Mouse (Mus musculus) neural tube, embryonic 13.5 days (tissue): ENCODE measurements around the gene Pard3. TPM values are rescaled to one million over a fixed set of nuclear protein-coding genes. Genes with fewer than 3 reads are reported as not detected.

Experiments
- ATAC-seq: fragments of 200-750 bp; cut with Nextera tagmentation; 2 replicates; pipeline ENCODE4 v1.8.0; 2017; ENCODE audit warnings: low read depth, mild to moderate bottlenecking, moderate TSS enrichment, moderate library complexity
- H3K27ac ChIP-seq: fragments of 300-500 bp; sonication (generic); replicated peaks from 2 replicates; pipeline ENCODE4 v1.5.1; 2015; ENCODE audit warnings: moderate library complexity, mild to moderate bottlenecking, inconsistent platforms
- H3K27me3 ChIP-seq: fragments of 300-500 bp; sonication (generic); 2 replicates; pipeline ENCODE4 v1.6.1; 2015; ENCODE audit warnings: mild to moderate bottlenecking, inconsistent platforms
- H3K36me3 ChIP-seq: fragments of 300-500 bp; sonication (generic); 2 replicates; pipeline ENCODE4 v1.6.1; 2015; ENCODE audit warnings: mild to moderate bottlenecking, inconsistent platforms
- H3K4me1 ChIP-seq: fragments of 300-500 bp; sonication (generic); replicated peaks from 2 replicates; pipeline ENCODE4 v1.6.1; 2015; ENCODE audit warnings: inconsistent platforms
- H3K4me2 ChIP-seq: fragments of 300-500 bp; sonication (generic); 2 replicates; pipeline ENCODE4 v1.6.1; 2015; ENCODE audit warnings: inconsistent platforms, mild to moderate bottlenecking, moderate library complexity
- H3K4me3 ChIP-seq: fragments of 300-500 bp; sonication (generic); 2 replicates; pipeline ENCODE4 v1.5.1; 2015; ENCODE audit warnings: mild to moderate bottlenecking, inconsistent platforms
- H3K9ac ChIP-seq: fragments of 300-500 bp; sonication (generic); 2 replicates; pipeline ENCODE4 v1.6.1; 2015; ENCODE audit warnings: moderate library complexity, mild to moderate bottlenecking, inconsistent platforms
- H3K9me3 ChIP-seq: fragments of 300-500 bp; sonication (generic); 2 replicates; pipeline ENCODE4 v1.6.1; 2016; ENCODE audit warnings: inconsistent platforms
- WGBS: fragments of 180-500 bp; shearing (Covaris S2); methylation state at CpG from one replicate; pipeline ENCODE4 v1.1.7; 2015; 5-methylcytosine and 5-hydroxymethylcytosine counted together
- polyA plus RNA-seq: library from polyadenylated mRNA; unstranded; fragments of >200 nt; fragmentation: Nextera tagmentation; extraction: Ambion mirVana; gene quantifications from 2 replicates; pipeline ENCODE4 v1.2.1, GENCODE M21; 2015

The Pard3 gene
- polyA plus RNA-seq, 1 experiment from 2014 or later, result 20.9 TPM

GRCm38 (mm10) chr8:127191387-127191786 lies 127.7 kb downstream of the Pard3 start:
- H3K9ac ChIP-seq, result peak overlapping the region; percentile 38
- H3K4me1 ChIP-seq, result peaks cover 66% of the 10 kb centered on the region
- H3K36me3 ChIP-seq, result no peaks in the 10 kb centered on the region
- ATAC-seq, result peak; percentile 62
- no peaks in the 10 kb centered on the region for H3K27me3 ChIP-seq
- no peak overlapping the region for H3K4me3 ChIP-seq
- H3K27ac ChIP-seq, result peak overlapping the region; percentile 81
- H3K9me3 ChIP-seq, result no peaks in the 10 kb centered on the region
- WGBS, result 25% methylated on average over 5 of the region's 5 CpGs
- no peak overlapping the region for H3K4me2 ChIP-seq

GRCm38 (mm10) chr8:127191824-127192223 lies 128.1 kb downstream of the Pard3 start:
- Histone ChIP-seq H3K27me3 (no peaks in the 10 kb centered on the region), H3K4me2 (no peak overlapping the region), H3K4me3 (no peak overlapping the region), H3K9ac (peak overlapping the region; percentile 38), H3K4me1 (peaks cover 67% of the 10 kb centered on the region), H3K9me3 (no peaks in the 10 kb centered on the region), H3K36me3 (no peaks in the 10 kb centered on the region), H3K27ac (peak overlapping the region; percentile 81)
- ATAC-seq, result 0 out of 2 replicates have a peak, but pooled peaks have one; percentile 11
- WGBS, result 20% methylated on average over 6 of the region's 6 CpGs

DNA sequence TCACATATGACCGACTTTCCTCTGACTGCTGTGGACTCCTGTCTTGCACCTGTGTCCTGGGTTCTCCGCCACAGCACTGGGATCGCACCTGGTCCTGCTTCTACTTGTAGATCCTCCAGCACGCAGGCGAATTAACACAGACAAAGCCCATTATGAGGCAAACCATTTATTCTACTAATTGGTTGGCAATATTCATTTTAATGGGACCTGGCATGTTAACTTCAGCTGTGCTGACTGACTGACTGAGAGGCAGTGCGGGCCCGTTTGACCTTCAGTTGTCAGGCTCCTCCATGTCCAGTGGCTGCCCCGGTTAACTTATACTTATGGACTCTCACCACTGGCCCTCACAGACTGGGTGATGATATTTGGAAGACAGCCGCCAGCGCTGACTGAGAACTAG lies 128.6 kb downstream of the Pard3 start:
- peaks cover 72% of the 10 kb centered on the region for H3K4me1 ChIP-seq

DNA sequence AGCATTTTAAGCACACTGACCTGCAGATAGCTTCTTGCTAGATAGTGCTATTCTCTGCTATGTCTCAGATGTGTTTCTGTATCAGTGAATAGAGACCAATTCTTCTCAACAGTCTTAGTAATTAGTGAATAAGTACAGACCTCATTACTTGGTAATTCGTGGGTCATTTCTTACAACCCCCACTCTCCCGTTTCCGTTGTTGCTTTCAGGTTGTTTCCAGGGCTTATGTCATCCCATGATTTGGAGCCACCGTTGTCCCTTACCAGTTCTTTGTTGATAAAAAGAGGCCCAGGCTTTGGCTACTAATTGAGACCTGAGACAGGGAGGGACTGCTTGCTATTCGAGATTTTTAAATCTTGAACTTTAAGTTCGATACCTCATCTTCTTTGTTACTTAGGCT lies 129.7 kb downstream of the Pard3 start:
- Histone ChIP-seq H3K4me3 (no peak overlapping the region), H3K4me1 (peaks cover 77% of the 10 kb centered on the region), H3K27ac (peak overlapping the region; percentile 81; the same call in 1 of the 2 replicates), H3K9ac (no peak overlapping the region), H3K36me3 (no peaks in the 10 kb centered on the region), H3K9me3 (no peaks in the 10 kb centered on the region), H3K4me2 (no peak overlapping the region), H3K27me3 (no peaks in the 10 kb centered on the region)
- 44% methylated on average over 6 of the region's 6 CpGs for WGBS
- no peak for ATAC-seq

More for the DNA sequence above, 128.6 kb downstream of the Pard3 start:
- Histone ChIP-seq H3K27ac (peak overlapping the region; percentile 81), H3K27me3 (no peaks in the 10 kb centered on the region), H3K4me2 (no peak overlapping the region), H3K4me3 (no peak overlapping the region), H3K36me3 (no peaks in the 10 kb centered on the region), H3K9ac (peak overlapping the region; percentile 31; the same call in 1 of the 2 replicates), H3K9me3 (no peaks in the 10 kb centered on the region)
- WGBS, result 54% methylated on average over 10 of the region's 10 CpGs
- 0 out of 2 replicates have a peak, but pooled peaks have one; percentile 34 for ATAC-seq

DNA sequence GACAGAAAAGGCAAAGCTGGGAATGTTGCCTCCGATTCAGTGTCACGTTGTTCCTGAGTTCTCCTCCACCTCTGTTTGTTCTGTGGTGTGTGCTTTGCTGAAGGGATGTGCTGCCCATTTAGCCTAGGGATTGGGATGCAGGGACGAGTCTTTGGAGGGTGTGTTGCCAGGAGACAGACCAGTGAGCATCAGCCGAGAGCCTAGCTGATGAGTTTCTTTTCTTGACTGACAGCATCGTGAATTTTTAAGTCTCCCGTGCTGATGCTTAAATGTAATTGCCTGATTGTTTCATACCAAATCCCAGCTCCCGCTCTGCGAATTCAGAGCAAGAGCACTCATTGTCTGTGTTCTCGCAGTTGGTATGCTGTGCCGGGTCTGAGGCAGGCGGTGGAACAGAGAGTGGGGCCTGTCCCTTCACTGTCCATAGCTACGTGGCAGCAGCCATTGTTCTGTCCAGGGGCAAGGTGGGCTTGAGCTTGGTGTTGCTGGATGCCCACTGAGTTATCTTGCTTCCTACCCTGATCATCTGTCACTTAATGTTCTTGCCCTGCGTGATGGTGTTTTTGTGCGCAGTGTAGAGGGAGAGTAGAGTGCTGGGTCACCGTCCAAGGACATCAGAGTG lies 131.2 kb downstream of the Pard3 start:
- peaks cover 71% of the 10 kb centered on the region for H3K4me1 ChIP-seq
- no peaks in the 10 kb centered on the region for H3K27me3 ChIP-seq
- peak overlapping the region; percentile 49; the same call in 1 of the 2 replicates for H3K9ac ChIP-seq
- no peak overlapping the region for H3K4me2 ChIP-seq
- ATAC-seq, result no peak
- WGBS, result 43% methylated on average over 15 of the region's 15 CpGs
- H3K36me3 ChIP-seq, result no peaks in the 10 kb centered on the region
- no peaks in the 10 kb centered on the region for H3K9me3 ChIP-seq
- peak overlapping the region; percentile 90 for H3K27ac ChIP-seq
- no peak overlapping the region for H3K4me3 ChIP-seq

DNA sequence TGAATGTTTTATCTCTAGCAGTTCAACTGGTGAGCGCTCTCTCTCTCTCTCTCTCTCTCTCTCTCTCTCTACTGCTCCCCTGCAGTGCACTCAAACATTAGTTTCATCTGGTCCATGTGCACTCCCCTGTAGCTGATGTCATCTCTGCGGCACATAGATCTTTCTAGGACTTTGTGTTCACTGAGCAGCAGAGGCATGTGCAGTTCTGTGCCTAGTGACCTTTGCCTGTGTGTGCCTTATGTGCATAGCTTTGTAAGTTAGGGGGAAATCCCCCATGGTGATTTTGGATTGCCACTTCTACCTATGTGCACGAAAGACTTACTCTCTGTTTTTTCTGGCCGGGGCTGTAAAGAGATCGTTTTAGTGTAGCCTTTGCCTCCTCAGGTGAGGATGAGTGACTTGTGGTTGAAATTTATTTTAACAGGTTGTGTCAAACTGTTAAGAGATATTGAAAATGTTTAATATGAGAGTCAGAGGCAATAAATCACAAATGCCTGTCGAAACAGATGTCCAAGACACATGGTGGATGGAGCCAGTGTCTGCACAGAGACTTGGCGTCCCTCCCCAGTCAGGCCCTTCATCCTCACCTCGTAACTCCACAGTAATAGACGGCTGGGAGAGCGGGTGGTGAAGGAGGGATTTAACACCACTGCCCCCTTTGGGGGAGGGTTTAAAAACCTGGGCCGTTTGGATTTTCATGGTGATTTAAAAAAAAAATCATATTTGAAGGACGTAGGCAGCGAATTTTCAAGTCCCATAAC lies 133.0 kb downstream of the Pard3 start:
- no peaks in the 10 kb centered on the region for H3K9me3 ChIP-seq
- no peaks in the 10 kb centered on the region for H3K27me3 ChIP-seq
- H3K36me3 ChIP-seq, result no peaks in the 10 kb centered on the region
- 60% methylated on average over 13 of the region's 13 CpGs for WGBS
- H3K4me3 ChIP-seq, result no peak overlapping the region
- no peak for ATAC-seq
- H3K4me1 ChIP-seq, result peaks cover 53% of the 10 kb centered on the region
- H3K9ac ChIP-seq, result no peak overlapping the region
- H3K4me2 ChIP-seq, result no peak overlapping the region
- H3K27ac ChIP-seq, result no peak overlapping the region

GRCm38 (mm10) chr8:127207455-127207854 lies 143.8 kb downstream of the Pard3 start:
- no peaks in the 10 kb centered on the region for H3K9me3 ChIP-seq
- peak overlapping the region; percentile 64 for H3K27ac ChIP-seq
- H3K36me3 ChIP-seq, result no peaks in the 10 kb centered on the region
- no peak overlapping the region for H3K4me3 ChIP-seq
- H3K4me1 ChIP-seq, result peaks cover 41% of the 10 kb centered on the region
- 18% methylated on average over 4 of the region's 4 CpGs for WGBS
- no peak overlapping the region for H3K9ac ChIP-seq
- peak; percentile 78 for ATAC-seq
- no peak overlapping the region for H3K4me2 ChIP-seq
- no peaks in the 10 kb centered on the region for H3K27me3 ChIP-seq

- H3K4me3 ChIP-seq, result no peak overlapping the region
- WGBS, result 88% methylated on average over 4 of the region's 4 CpGs
- ATAC-seq, result no peak
These were observed 146.9 kb downstream of the Pard3 start for GRCm38 (mm10) chr8:127210621-127211020.

DNA sequence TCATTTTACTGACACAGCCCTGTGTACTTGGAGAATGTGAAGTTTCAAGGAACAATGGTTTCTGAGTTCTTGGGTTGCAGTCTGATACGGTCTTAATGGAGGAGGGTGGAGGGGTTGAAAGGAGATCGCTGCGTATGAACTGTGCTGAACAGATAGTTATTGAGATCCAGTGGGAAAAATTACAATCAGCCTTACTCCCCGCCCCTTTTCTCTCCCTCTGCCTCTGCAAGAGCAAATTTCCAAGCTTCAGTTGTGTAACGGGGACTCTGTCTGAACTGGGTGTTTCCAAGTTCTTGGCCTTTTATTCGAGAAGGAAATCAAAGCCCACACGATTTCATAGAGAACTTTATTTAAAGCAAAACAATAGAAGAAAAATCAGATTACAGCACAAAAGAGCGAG lies 150.6 kb downstream of the Pard3 start:
- whole genome bisulfite sequencing, result 43% methylated on average over 8 of the region's 8 CpGs
- no peaks in the 10 kb centered on the region for H3K27me3 ChIP-seq
- H3K4me2 ChIP-seq, result no peak overlapping the region

More at GRCm38 (mm10) chr8:127210621-127211020, 146.9 kb downstream of the Pard3 start:
- Histone ChIP-seq H3K27ac (no peak overlapping the region), H3K4me2 (no peak overlapping the region), H3K4me1 (peaks cover 62% of the 10 kb centered on the region), H3K9me3 (no peaks in the 10 kb centered on the region), H3K9ac (no peak overlapping the region), H3K36me3 (no peaks in the 10 kb centered on the region), H3K27me3 (no peaks in the 10 kb centered on the region)

DNA sequence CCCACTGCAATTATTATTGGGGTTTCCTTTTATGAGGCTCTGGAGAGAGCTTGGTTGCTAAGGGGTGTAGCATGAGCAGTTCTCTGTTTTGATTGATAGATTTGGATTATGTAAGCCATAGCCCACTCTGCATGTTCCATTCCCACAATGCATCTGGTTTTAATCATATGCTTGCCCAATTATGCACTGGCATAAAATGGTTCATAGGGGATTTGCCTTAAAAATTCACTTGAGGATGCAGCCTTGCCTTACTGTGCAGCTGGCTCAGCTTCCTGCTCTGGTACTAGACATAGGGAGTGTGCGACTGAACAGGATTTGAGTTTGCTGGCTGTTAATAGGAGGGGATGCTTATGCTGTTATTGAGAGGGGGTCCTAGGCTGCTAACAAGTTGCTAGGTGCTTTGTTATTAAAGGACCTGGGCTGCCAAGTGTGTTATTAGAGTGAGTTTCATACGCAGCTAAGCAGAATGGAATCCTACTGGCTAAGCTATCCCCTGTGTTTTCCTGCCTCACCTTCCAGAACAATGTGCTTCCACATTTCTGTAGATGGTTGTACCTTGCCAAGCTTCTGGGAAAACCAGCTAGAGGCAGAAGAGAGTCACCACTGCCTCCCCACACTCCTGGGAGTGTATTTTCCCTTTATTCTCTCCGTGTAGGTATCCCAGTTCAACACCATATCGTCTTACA lies 151.2 kb downstream of the Pard3 start:
- no peaks in the 10 kb centered on the region for H3K9me3 ChIP-seq
- H3K4me3 ChIP-seq, result no peak overlapping the region
- 0 out of 2 replicates have a peak overlapping the region, but pooled peaks have one; percentile 7 for H3K4me2 ChIP-seq
- peak overlapping the region; percentile 88 for H3K27ac ChIP-seq
- peak; percentile 88 for ATAC-seq
- H3K27me3 ChIP-seq, result no peaks in the 10 kb centered on the region
- WGBS, result 44% methylated on average over 4 of the region's 4 CpGs
- H3K36me3 ChIP-seq, result no peaks in the 10 kb centered on the region
- H3K4me1 ChIP-seq, result peaks cover 48% of the 10 kb centered on the region
- no peak overlapping the region for H3K9ac ChIP-seq

More for the DNA sequence above, 150.6 kb downstream of the Pard3 start:
- Histone ChIP-seq H3K4me3 (no peak overlapping the region), H3K36me3 (no peaks in the 10 kb centered on the region), H3K4me1 (peaks cover 47% of the 10 kb centered on the region), H3K27ac (peak overlapping the region; percentile 88), H3K9ac (no peak overlapping the region), H3K9me3 (no peaks in the 10 kb centered on the region)
- peak; percentile 64 for ATAC-seq

DNA sequence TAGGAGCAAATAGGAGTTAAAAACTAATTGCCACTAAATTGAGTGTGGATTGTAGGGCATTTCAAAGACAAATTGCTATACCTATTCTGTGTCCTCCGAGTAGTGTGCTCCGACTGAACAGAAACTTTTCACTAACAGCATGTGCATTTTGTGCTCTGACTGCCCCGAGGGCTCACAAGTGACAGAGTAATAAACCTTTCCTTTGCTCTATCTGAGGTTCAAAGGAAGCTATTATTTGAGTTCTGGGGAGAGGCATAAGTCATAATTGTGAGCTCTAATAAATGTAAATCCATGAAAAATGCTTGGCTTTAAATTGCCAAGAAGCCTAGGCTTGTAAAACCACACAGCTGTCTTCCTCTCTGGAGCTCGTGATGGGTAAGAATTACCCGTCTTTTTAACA lies 156.5 kb downstream of the Pard3 start:
- Histone ChIP-seq H3K9me3 (no peaks in the 10 kb centered on the region), H3K4me3 (no peak overlapping the region), H3K4me2 (no peak overlapping the region), H3K4me1 (peaks cover 49% of the 10 kb centered on the region), H3K36me3 (no peaks in the 10 kb centered on the region), H3K27me3 (no peaks in the 10 kb centered on the region), H3K27ac (peak overlapping the region; percentile 42), H3K9ac (no peak overlapping the region)
- ATAC-seq, result no peak
- WGBS, result 15% methylated on average over 5 of the region's 5 CpGs

DNA sequence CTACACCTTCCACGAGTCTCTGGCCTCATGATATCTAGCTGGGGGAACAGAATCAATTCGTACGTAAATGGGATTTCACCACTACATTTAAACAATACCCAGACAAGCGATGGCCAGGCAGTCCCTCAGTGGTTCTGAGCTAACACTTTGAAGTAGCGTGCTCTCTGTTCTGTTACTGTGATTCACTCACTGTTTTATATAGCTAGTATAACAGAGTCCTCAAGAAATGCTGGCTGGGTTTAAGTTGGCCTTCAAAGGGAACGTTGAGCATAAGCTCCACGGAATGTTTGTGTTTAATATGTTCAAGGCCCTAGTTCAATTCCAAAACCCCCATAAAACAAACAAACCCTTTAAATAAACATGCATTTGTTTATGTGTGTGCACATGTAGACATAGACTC lies 156.9 kb downstream of the Pard3 start:
- no peak overlapping the region for H3K4me3 ChIP-seq
- H3K27me3 ChIP-seq, result no peaks in the 10 kb centered on the region
- ATAC-seq, result no peak
- no peaks in the 10 kb centered on the region for H3K9me3 ChIP-seq
- WGBS, result 50% methylated on average over 7 of the region's 7 CpGs
- no peaks in the 10 kb centered on the region for H3K36me3 ChIP-seq
- no peak overlapping the region for H3K4me2 ChIP-seq
- peak overlapping the region; percentile 42 for H3K27ac ChIP-seq
- H3K4me1 ChIP-seq, result peaks cover 47% of the 10 kb centered on the region
- no peak overlapping the region for H3K9ac ChIP-seq
